Mouse (Mus musculus): ENCODE measurements at regions not wholly inside any gene's neighbourhood (a gene's known extent, or its start where the extent isn't known, plus 50 kb on each side); places are given as distances from the start of the nearest gene placed in this dataset.

DNA sequence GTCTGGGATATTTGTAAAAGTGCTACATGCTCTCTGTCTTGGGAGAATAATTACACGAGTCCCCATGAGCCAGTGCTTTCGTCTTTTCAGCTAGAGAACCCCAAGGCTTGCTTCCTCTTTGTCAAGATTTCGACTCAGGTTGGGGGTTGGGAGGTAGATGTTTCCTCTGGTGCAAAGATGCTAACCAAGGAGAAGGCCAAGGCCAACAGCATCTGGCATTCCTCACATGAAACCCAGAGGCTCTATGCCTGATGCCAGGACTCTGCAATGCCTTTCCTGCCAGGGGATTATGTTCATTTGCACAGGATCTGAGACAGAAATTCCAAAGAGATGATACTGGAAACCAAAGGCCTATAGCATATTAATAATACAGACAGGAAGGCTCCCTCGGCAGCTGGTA lies 198.2 kb upstream of the Six2 start:
- TF ChIP-seq POLR2A (IDR thresholded peaks at IDR 0.05; ENCODE audit: borderline replicate concordance, insufficient read depth, low read length) (no peak), CTCF (IDR thresholded peaks at IDR 0.05; ENCODE audit: borderline replicate concordance, insufficient read depth, low read depth, low read length) (no peak)

Data from cerebellum, adult 2 months (tissue).